Mouse (Mus musculus) retina, embryonic 14.5 days (tissue): ENCODE results near the gene Pop7.

Experiments used
- DNase-seq: peaks from one replicate; pipeline ENCODE4 v3.0.0-alpha.2; 2015; ENCODE audit warnings: low spot score

Pop7 gene

DNA sequence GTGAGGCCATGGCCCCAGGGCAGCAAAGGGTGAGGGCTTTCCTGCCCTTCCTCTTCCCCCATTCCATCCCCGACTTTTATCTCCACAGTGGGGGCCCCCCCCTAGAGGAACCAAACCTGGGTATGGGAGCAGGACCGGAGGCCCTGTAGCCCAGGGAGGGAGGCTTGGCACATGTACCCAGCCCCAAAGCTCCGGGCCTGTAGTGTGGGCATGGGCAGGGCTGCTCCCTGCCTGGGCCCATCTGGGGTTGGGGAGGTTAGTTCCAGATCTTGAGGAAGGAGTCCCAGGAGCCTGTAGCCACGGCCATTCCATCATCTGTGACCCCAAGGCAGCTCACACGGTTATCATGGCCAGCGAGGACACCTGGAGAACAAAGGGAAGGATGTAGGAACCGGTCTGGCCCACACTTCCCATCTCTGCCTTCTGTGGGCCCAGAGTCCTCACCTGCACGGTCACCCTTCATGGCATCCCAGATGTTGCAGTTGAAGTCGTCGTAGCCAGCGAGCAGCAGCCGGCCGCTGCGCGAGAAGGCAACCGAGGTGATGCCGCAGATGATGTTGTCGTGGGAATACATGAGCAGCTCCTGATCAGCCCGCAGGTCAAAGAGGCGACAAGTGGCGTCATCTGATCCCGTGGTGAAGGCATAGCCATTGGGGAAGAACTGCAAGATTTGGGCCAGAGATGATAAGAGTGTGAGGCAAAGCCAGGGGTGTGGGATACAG is 26.1 kb upstream of the Pop7 start:
- DNase-seq, result no peak

DNA sequence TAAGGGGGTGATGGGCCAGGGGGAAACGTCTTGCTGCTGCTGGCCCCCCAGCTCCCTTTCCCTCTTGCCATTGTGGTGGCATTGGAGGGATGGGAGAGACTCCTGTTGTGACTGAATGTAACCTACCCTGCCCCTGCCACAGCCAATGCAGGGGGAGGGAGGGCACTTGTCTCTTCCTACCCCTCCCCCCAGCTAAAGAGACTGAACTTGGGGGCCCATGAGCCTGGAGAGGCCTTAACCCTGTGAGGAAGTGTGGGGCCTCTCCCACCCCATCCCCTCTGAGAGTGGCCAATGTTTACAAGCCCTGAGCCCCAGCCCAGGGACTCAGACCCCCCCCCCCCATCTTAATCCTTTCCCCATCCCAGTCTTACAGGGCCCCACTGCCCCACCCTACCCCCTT is 25.1 kb upstream of the Pop7 start:
- no peak for DNase-seq

DNA sequence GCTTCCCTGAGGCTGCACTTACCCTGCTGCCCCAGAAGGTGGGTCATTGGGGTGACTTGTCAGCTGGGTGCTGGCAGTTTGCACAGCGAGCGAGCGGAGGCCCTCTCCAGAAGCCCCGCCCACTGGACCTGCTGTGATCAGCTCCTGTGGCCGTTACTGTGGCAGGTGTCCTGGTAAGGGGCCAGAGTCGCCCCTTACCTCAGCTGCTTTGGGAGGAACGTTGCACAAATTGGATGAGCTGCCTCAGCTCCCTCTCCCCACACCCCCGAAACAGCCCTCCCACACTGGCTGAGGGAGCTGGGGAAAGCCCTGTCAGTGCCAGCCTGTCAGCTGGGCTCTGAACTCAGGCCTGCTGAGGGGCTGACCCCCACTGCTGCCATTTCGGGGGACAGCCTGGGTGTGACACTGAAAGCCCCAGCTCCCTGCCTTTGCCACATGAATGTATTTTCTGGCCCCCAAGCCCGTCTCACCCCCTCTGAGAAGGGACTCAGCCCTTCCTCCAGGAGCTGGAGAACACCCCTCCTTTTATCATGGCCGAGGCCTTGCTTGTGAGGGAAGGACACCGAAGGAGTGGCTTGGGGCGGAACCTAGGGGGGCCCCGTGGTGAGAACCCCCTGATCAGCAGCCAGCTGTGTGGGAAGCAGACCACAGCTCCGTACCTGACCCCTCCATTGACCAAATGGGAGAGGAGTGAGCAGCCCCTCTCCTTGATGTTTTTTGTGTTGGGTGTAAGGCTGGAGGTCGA is 24.0 kb upstream of the Pop7 start:
- DNase-seq, result peak; percentile 71

DNA sequence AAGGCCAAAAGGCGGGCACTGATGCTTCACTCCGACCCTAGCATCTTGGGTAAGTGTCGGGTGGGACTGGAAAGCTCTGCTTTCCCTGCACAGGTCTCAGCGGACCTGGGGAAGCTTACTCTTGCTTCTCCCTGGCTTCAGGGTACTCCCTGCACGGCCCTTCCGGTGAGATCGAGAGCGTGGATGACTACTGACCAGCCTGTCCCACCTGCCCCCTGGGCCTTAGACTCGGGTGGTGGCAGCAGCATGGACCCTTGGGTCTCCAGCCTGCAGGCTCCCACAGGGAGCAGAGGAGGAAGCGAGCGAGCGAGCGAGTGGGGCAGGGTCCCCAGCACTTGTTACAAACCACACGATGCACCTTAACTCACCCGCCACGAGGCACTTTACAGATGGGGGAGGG is 23.2 kb upstream of the Pop7 start:
- DNase-seq, result no peak

DNA sequence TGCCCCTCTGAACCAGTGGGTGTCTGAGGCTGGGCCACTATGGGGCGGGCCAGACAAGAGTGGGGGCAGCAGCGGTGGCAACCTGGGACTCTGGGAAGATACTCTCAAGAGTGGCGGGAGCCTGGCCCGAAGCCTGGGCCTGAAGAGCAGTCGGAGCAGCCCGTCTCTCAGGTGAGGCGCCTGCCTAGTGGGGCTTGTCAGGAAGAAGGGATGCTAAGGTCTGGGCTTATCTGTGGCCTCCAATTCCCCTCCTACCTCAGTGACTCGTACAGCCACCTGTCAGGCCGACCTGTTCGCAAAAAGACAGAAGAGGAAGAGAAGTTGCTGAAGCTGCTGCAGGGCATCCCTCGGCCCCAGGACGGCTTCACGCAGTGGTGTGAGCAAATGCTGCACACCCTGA is 22.4 kb upstream of the Pop7 start:
- no peak for DNase-seq

DNA sequence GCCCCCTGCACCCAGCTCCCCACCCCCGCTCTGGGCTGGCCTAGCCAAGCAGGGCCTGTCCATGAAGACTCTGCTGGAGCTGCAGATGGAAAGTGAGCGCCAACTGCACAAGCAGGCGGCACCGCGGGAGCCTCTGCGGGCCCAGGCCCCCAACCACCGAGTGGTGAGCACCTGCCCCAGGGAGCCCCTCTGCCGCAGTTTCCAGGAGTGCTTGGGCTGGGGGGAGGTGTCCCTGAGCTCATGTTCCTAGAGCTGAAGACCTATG is 21.9 kb upstream of the Pop7 start:
- DNase-seq, result no peak

DNA sequence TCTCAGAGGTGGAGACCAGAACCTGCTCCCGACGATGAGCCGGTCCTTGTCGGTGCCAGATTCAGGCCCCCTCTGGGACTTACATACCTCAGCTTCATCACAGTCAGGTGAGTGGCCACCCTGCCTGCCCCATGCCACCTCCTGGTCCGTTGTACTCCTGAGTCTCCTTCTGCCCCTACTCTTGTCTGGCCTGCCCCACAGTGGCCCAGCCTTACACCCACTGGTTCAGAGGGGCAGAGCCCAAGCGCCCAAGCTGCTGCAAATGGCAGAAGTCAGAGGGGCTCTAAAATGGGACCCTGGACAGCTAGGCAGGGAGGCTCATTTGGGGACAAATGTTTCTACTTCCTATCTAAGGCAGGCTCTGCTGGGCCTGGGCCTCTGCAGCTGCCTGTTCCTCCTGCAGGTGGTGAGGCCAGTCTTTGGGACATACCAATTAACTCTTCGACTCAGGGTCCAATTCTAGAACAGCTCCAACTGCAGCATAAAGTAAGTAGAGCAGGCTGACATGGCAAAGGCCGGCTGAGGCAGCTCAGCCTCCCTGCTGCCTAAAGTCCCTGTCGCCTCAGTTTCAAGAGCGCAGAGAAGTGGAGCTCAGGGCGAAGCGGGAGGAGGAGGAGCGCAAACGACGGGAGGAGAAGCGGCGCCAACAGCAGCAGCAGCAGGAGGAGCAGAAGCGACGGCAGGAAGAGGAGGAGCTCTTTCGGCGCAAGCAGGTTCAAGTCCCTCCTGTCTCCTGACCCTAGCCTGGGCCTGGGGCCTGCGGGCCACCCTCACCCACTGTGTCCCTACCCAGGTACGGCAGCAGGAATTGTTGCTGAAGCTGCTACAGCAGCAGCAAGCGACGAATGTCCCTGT is 21.3 kb upstream of the Pop7 start:
- no peak for DNase-seq

DNA sequence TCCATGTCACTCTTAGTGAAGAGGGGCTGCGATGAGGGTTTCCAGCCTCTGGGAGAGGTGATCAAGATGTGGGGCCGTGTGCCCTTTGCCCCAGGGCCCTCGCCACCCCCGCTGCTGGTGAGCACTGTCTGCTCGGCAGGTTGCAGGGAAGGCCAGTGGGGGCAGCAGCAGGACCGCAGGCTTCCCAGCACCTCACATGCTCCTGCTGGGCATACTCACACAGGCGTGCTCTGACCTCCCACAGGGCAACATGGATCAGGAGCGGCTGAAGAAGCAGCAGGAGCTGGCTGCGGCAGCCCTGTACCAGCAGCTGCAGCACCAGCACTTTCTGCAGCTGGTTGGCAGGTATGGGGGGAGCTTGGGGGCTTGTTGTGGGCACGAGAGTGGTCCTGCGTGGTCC is 20.4 kb upstream of the Pop7 start:
- no peak for DNase-seq

DNA sequence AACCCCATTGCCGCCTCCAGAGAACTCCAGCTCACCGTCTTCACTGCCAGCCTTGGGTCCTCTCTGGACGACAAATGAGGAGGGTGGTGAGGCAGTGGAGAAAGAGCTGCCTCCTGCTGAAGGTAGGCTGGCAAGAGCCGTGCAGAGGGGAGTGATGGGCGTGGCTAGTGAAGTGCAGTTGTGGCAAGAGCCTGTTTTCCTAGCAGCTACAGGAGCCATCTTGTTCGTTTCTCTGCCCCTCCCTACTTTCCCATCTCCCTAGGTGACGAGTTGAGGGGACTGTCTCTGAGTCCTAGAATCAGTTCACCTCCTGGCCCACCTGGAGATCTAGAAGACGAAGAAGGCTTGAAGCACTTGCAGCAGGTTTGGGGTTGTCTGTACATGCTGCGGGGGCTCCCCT is 19.5 kb upstream of the Pop7 start:
- DNase-seq, result no peak

DNA sequence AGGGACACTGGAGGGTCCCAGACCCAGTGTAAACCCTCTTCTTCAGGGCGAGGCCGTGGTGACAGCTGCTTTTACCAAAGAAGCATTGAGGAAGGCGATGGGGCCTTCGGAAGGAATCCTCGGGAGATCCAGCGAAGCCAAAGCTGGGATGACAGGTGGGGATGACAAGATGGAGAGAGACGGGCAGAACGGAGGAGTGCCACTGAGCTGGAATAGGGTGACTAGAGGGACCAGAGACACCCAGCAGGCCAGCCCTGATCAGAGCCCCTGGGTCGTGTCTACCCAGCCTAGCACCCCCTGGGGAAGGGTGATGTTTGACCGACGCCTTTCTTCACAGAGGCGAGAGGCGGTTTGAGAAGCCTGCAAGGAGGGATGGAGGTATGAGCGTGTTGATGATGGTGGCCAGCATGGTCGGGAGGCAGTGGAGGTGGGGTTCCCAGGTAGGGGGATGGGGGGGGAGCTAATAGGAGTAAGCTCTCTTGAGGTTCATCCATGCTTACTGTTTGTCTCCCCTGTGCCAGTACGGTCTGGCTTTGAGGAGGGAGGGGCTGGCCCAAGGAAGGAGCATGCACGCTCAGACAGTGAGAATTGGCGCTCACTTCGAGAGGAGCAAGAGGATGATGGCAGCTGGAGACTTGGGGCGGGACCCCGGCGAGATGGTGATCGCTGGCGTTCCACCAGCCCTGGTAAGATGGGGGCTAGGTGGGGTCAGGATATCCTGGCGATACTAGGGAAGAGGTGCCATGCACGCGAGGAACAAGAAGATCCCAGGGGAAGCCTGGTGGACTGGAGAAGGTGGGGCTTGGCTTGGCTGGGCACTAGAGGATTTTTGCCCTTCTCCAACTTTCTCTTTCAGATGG is 17.6 kb upstream of the Pop7 start:
- DNase-seq, result no peak

DNA sequence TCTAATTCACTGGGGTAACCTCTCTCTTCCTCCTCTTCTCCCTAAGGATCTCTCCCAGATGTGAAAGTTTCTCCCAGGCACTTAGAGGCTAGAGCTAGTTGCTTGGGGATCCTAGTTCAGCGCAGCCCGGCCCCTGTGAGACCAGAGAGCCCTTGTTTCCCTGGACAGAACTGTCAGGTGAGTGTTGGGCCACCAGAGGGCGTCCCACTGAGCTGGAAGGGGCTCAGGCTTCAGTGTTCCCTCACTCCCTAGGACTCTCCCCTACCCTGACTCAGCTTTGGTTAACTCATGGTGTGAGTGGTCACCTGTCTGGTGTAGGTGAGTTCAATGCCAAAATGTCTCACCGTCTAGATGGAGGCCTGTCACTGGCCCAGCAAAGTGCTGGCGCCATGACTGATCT is 16.1 kb upstream of the Pop7 start, which contains the start of gene Gigyf1:
Gene Gigyf1 (plus strand): TSS at position 113 of the 400 bp plus-strand sequence.
- peak; percentile 66 for DNase-seq

DNA sequence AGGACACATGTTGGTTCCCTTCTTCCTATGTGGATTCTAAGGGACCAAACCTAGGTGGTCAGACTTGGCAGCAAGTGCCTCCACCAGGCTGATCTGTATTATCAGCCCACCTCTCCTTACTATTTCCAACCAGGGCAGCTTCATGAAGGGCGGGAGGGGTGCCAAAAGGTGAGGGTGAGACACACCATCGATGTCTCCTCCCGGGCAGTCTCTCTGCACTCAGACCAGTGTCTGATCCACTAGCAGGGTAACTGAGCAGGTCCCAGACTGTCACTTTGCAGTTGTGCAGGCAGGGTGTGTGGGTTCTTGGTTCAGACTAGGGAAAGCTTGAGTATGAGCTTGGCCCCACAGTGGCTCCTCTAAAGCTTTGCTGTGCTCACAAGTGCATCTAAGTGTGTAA is 12.5 kb upstream of the Pop7 start:
- no peak for DNase-seq

DNA sequence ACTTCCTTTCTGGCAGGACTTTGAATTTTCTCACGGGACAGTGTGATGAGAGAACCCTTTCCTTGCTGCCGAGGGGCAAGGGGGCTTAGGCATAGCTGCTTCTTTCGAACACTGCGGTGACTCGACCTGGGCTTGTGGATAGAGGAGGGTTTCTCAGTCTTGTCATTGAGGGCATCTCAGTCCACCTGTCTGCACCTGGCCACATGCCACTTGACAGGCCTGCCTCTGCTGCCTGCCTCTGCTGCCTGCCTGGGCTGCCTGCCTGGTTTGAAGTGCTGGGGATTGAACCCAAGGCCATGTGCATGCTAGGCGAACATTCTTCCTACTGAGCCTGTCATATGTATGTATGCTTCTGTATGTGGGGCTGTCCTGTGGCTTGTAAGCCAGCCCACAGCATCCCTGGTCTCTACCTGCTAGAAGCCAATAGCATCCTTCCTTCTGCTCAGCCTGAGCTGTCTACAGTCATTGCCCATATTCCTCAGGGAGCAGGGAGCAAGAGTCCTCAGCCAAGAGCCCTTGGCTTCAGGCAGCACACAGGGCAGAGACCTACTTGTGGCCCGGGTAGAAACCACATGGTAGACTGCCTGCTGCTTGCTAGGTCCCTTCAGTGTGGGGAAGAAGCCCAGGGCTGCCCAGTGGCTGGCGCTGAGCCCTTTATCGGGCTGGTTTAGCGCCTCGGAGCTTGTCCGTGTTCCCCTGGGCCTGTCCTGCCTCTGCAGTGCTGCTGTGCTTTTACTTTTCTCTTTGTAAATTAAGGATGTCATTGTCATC is 11.8 kb upstream of the Pop7 start:
- no peak for DNase-seq

DNA sequence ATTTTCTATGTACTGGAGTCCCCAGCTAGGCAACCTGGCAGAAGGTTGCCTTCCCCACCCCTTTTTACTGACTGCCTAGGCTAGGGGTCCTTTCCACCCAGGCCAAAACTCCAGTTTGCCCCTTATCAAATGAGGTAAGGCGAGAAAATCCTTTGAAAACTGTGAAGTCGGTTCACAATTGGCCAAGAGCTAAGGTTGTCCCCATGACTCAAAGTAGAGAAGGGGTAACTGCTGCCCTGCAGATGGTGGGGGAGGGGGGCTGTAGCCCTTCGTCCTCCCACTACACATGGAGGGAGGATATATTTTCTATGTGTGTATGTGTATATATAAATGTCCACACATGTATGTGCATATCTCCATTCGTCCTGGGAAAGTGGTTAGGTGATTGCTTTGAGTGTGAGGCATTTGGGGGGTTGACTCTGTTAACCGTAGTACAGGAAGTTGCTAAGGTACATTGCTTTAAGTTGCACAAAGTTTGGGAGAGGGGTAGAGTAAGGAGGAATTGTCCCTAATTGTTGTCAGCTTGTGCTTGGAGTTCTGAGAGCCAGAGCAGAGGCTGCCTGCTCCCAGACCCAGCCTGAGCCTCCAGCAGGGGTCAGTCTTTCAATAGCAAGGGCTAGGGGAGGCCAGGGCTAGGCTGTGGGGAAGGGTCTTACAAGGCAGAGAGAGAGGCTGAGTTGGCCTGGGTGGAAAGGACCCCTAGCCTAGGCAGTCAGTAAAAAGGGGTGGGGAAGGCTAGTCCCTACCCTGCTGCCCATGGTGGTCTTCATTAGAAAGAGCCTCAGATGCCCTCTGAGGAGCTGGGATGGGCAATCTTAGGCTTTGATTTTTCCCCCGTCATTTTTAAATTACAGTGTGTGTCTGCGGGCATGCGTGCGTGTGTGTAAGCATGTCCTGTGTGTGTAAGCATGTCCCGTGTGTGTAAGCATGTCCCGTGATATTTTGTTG is 10.8 kb upstream of the Pop7 start:
- DNase-seq, result peak; percentile 80

DNA sequence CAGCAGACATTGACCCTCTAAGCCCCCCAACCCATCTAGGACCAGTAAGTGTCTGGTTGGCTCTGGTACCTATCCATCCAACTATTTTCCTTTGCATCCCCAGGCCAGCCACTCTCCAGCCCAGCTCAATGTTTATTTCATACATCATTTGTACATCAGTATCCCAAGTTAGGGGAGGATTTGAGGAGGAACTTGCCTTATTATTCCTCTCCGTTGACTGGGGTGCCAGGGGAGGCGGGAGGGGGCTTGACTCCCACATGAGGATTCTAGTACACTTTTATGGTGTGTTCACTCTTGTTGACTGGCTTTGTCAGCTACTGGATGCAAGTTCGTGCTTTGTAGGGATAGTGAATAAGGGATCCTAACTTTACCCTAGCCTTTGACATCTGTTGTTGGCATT is 9.4 kb upstream of the Pop7 start:
- no peak for DNase-seq

DNA sequence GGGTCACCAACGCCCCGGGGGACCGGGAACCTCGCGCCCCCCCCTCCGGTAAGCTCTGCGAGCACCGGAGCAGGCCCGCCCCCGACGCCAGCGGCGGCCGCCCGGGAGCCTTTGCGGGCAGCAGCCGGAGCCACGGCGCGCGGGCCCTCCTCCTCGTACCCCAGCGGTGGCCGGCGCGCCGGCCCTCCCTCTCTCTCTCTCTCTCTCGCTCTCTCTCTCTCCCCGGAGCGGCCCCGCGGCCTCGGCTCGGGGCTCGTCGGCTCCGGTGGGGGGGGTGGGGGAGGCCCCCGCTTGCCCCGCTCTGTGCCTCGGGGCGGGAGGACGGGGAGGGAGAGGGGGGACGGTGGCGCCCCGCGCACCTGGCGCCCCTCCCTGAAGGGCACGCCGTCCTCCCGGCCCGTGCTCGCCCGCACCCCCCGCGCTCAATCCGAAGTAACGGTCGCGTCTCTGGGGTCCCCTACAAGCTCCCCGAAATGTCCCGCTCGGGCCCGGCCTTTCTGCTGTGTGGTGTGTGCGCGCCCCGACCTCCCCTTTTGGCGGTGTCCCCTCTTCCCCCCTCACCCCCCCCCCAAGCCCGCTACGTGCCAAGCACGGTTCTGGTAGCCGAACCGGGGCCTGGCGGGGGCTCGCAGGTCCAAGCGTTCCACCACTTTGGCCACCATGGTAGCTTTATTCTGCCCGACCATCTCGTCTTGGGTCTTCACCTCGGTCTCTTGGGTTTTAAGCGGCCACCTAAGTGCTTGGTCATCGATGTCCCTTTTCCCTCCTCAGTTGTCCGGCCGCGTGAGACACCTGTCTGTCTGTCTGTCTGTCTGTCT is 8.5 kb upstream of the Pop7 start:
- DNase-seq, result no peak

DNA sequence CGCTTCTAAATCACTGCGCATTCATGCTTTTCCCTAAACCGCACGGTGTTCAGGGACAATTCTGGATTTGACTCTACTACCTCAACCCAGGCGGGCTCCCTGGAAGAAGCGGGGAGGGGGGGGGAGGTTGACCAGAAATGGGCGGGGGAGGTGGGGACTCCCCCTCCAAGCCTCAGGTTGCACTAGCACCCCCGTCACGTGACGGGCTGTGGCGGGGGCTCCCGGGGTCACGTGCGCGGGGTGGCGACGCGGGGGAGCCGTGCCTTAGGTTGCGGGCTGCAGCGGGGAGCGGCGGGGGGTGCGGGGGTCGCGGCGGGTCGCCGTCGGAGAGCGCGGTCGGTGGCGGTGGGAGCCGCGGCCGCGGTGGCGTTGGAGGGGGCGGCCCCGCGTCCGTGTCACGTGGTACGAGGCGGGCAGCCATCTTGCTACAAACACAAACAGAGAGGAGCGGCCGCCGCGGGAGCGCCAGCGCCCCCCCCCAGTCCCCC is 7.7 kb upstream of the Pop7 start:
- DNase-seq, result peak; percentile 79

DNA sequence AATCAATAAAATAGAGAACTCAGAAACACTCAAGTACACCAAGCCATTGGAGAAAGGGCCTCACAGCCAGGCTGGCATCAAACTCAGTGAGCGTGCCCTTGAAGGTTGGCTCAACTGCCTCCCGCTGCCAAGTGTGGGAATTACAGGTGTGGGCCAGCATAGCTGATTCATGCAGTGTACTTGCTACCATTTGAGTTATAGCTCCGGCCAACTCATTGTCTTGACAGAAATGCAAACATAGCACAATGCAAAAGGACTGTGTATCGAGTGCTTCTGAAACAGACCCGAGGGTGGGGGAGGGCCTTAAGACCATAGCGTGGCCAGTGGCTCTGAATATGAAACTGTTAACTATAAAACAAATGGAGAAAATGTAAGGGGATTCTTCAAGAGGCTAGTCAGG is 1.7 kb upstream of the Pop7 start:
- DNase-seq, result no peak

DNA sequence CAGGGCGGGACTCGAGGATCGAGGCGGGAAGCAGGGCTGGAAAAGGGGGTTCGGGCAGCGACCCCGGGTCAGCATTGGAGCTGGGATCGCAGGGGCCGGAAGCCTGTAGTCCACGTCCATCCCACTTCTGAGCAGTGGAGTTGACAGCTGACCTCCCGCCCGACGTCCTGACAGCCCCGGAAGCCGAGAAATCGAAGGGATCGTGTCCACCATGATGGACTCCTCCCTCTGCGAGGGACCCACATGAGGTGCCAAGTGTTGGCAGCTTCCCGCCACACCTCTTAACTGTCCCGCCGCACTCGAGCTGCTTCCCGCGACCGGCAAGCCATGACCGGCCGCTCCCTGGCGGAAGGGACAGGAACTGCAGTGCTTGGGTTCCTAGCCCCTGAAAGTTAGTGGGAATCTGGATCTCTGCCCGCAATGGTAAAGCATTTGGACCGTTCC is 371 bp upstream of the Pop7 start:
- peak; percentile 91 for DNase-seq
